Mouse (Mus musculus): ENCODE measurements at regions not wholly inside any gene's neighbourhood (a gene's known extent, or its start where the extent isn't known, plus 50 kb on each side); places are given as distances from the start of the nearest gene placed in this dataset.

GRCm38 (mm10) chr4:153792307-153792706, 164.7 kb upstream of the A430005L14Rik start:
- TF ChIP-seq CTCF (IDR thresholded peaks at IDR 0.05; ENCODE audit: low read depth) = no peak
- no peak for TF ChIP-seq EP300 (IDR thresholded peaks at IDR 0.05; ENCODE audit: low read depth)
